Mouse (Mus musculus) ES-Bruce4 (cell line): ENCODE results near the gene Ogn. TPM values are rescaled to one million over a fixed set of nuclear protein-coding genes. Genes with fewer than 3 reads are reported as not detected.

Experiments
- H3K27ac ChIP-seq: 2 replicates; pipeline ENCODE4 v1.5.1; 2012; ENCODE audit warnings: low read length, inconsistent platforms; ENCODE audit not compliant: insufficient read depth
- H3K27me3 ChIP-seq: 2 replicates; pipeline ENCODE4 v1.6.1; 2012; ENCODE audit warnings: mild to moderate bottlenecking, low read length, inconsistent platforms; ENCODE audit not compliant: control insufficient read depth, poor library complexity, insufficient read depth, severe bottlenecking
- H3K36me3 ChIP-seq: 2 replicates; pipeline ENCODE4 v1.6.1; 2012; ENCODE audit warnings: inconsistent platforms, mild to moderate bottlenecking, low read length, moderate library complexity; ENCODE audit not compliant: control insufficient read depth, poor library complexity, insufficient read depth, severe bottlenecking
- H3K4me1 ChIP-seq: one replicate; pipeline ENCODE4 v1.8.1; 2011; ENCODE audit warnings: low read length; ENCODE audit not compliant: control insufficient read depth, insufficient read depth
- H3K4me3 ChIP-seq: 2 replicates; pipeline ENCODE4 v1.5.1; 2011; ENCODE audit warnings: low read depth, mild to moderate bottlenecking, low read length
- H3K9ac ChIP-seq: 2 replicates; pipeline ENCODE4 v1.6.1; 2012; ENCODE audit warnings: low read depth, mild to moderate bottlenecking, inconsistent platforms; ENCODE audit not compliant: poor library complexity, severe bottlenecking
- H3K9me3 ChIP-seq: replicated peaks from 2 replicates; pipeline ENCODE4 v1.6.1; 2012; ENCODE audit warnings: mild to moderate bottlenecking, low read length, inconsistent platforms; ENCODE audit not compliant: control insufficient read depth, poor library complexity, insufficient read depth, severe bottlenecking
- CTCF ChIP-seq: IDR thresholded peaks from one replicate; pipeline ENCODE4 v1.8.1; 2011; ENCODE audit warnings: low read depth, low read length
- EP300 ChIP-seq: IDR thresholded peaks from 2 replicates; pipeline ENCODE4 v1.6.1; 2011; ENCODE audit warnings: low read depth, low read length; ENCODE audit not compliant: insufficient read depth
- POLR2A ChIP-seq: IDR thresholded peaks from one replicate; pipeline ENCODE4 v1.8.1; 2011; ENCODE audit warnings: low read length; ENCODE audit not compliant: insufficient read depth
- polyA plus RNA-seq: library from polyadenylated mRNA; stranded (reverse); fragments of >200 nt; gene quantifications from 2 replicates; pipeline ENCODE4 v1.2.4, GENCODE M21; 2011; ENCODE audit warnings: low read depth; ENCODE audit not compliant: missing spikeins, insufficient read depth, insufficient read length

Ogn gene
- polyA plus RNA-seq, 1 experiment = 0.24 TPM

- Histone ChIP-seq H3K9ac (peak overlapping the region; percentile 43), H3K27ac (no peak overlapping the region), H3K4me1 (no peaks in the 10 kb centered on the region), H3K27me3 (no peaks in the 10 kb centered on the region), H3K9me3 (no peaks in the 10 kb centered on the region), H3K4me3 (peak overlapping the region; percentile 91), H3K36me3 (peaks cover 11% of the 10 kb centered on the region)
- no peak for TF ChIP-seq POLR2A
- TF ChIP-seq CTCF = no peak
- TF ChIP-seq EP300 = no peak
These were observed 44.0 kb downstream of the Ogn start for GRCm38 (mm10) chr13:49651781-49652351.

- Histone ChIP-seq H3K27me3 (no peaks in the 10 kb centered on the region), H3K9ac (peak within 1 kb of the TSS; percentile 65), H3K4me3 (peak within 1 kb of the TSS; percentile 93), H3K36me3 (peaks cover 15% of the 10 kb centered on the region), H3K27ac (peak within 1 kb of the TSS; percentile 24), H3K9me3 (no peaks in the 10 kb centered on the region), H3K4me1 (no peaks in the 10 kb centered on the region)
- TF ChIP-seq EP300 (0 out of 2 replicates have a peak, but pooled peaks have one; percentile 39), CTCF (no peak)
These were observed 44.8 kb downstream of the Ogn start, which contains the start of the genes Cenpp and Nol8 for GRCm38 (mm10) chr13:49652481-49653179. Gene Cenpp (minus strand): TSS chr13:49652785. Gene Nol8 (plus strand): TSS chr13:49653078.

- H3K9me3 ChIP-seq = no peaks in the 10 kb centered on the region
- peaks cover 15% of the 10 kb centered on the region for H3K36me3 ChIP-seq
- H3K4me3 ChIP-seq = peak overlapping the region; percentile 93
- peak overlapping the region; percentile 24 for H3K27ac ChIP-seq
- H3K27me3 ChIP-seq = no peaks in the 10 kb centered on the region
- no peak for TF ChIP-seq POLR2A
- no peak for TF ChIP-seq EP300
- TF ChIP-seq CTCF = no peak
- peak overlapping the region; percentile 65 for H3K9ac ChIP-seq
- H3K4me1 ChIP-seq = no peaks in the 10 kb centered on the region
These were observed 45.3 kb downstream of the Ogn start for GRCm38 (mm10) chr13:49653180-49653541.

Other genes starting within 250 kb of the Ogn start
- gene Ippk, start 186.8 kb upstream of the Ogn start, polyA plus RNA-seq = 15.4 and 16.4 TPM in 2 replicates
- gene Tes3-ps, start 114.7 kb upstream of the Ogn start, polyA plus RNA-seq = 3.4 and 5.4 TPM in 2 replicates
- gene Ecm2, start 103.2 kb upstream of the Ogn start, polyA plus RNA-seq = 0.18 TPM in 1 of 2 replicates, not detected in the other
- gene Aspn, start 63.6 kb upstream of the Ogn start, polyA plus RNA-seq = 0.38 and 0.60 TPM in 2 replicates
- gene Omd, start 25.6 kb upstream of the Ogn start, polyA plus RNA-seq = not detected in 2 replicates
- 25.6 and 27.2 TPM in 2 replicates for gene Cenpp, start 44.7 kb downstream of the Ogn start, polyA plus RNA-seq
- gene Nol8, start 45.0 kb downstream of the Ogn start, polyA plus RNA-seq = 52.0 and 58.4 TPM in 2 replicates
- 263 and 268 TPM in 2 replicates for gene Iars, start 74.1 kb downstream of the Ogn start, polyA plus RNA-seq
- gene Gm30302, start 191.0 kb downstream of the Ogn start, polyA plus RNA-seq = not detected in 2 replicates